8 mouse cellular contexts compared by ENCODE assay signal in genomic region chr19:8929224-8930088, GRCm38 (mm10). TPM values are rescaled to one million over a fixed set of nuclear protein-coding genes. Genes with fewer than 3 reads are reported as not detected.
DNase-seq lines count a peak whose midpoint lies in the region; ATAC-seq lines count a peak whose summit lies in the region.

Gene Rom1 (minus strand): TSS chr19:8929356.
Gene Eml3 (plus strand): TSS chr19:8929552.

- peak; percentile 72 for ATAC-seq in forebrain, embryonic 14.5 days

- H3K9ac ChIP-seq in forebrain, embryonic 14.5 days (ENCODE audit: low read length) = peak within 1 kb of the TSS; percentile 68

- H3K36me3 ChIP-seq in forebrain, embryonic 14.5 days (ENCODE audit: control insufficient read depth, insufficient read depth, low read length) = peaks cover 29% of the 10 kb centered on the region

- DNase-seq in Muller cell, postnatal 12 days (ENCODE audit: inconsistent ontology term) = peak; percentile 90
- peak; percentile 80 for DNase-seq in cerebellum, adult 11 months
- DNase-seq in forebrain, embryonic 14.5 days (ENCODE audit: low spot score) = peak; percentile 44
- peak; percentile 92 to 95 for DNase-seq in heart, postnatal 36 days
- peak; percentile 82 for DNase-seq in layer of hippocampus, adult 9-11 months
- peak; percentile 93 to 94 for DNase-seq in lung, postnatal 4 days
- peak; percentile 77 for DNase-seq in retina, embryonic 14.5 days (ENCODE audit: low spot score)
- DNase-seq in urinary bladder, postnatal 25 days (ENCODE audit: low spot score) = peak; percentile 84

- H3K4me2 ChIP-seq in forebrain, embryonic 14.5 days (ENCODE audit: low read length) = peak within 1 kb of the TSS; percentile 73

- no peaks in the 10 kb centered on the region for H3K9me3 ChIP-seq in forebrain, embryonic 14.5 days (replicated peaks; ENCODE audit: control insufficient read depth, low read length)

- under 1% methylated on average over 68 of the region's 74 CpGs for WGBS in forebrain, embryonic 14.5 days

- intact Hi-C loops in heart, postnatal 36 days (cut with DNase I) = loop anchor here (2.0 kb wide), 1 partner anchor 13 kb away; no protein-coding TSS in a partner anchor

- H3K4me1 ChIP-seq in forebrain, embryonic 14.5 days (ENCODE audit: control insufficient read depth, insufficient read depth, low read length) = no peaks in the 10 kb centered on the region; the same call in 1 of the 2 replicates

- no peaks in the 10 kb centered on the region for H3K27me3 ChIP-seq in forebrain, embryonic 14.5 days (replicated peaks; ENCODE audit: control insufficient read depth, insufficient read depth, low read length)

- H3K4me3 ChIP-seq in forebrain, embryonic 14.5 days (ENCODE audit: low read depth, low read length) = peak within 1 kb of the TSS; percentile 48

- H3K27ac ChIP-seq in forebrain, embryonic 14.5 days (ENCODE audit: low read depth, low read length) = no peak within 1 kb of the TSS

RNA-seq across cellular contexts. Expression of gene Rom1, which starts in this region (rescaled TPM):
- polyA plus RNA-seq in forebrain, embryonic 14.5 days (2014; fragmentation: Nextera tagmentation; extraction: Ambion mirVana) = 0.93 and 0.99 TPM in 2 replicates
- total RNA-seq in heart, postnatal 36 days (2021) = 10 to 100 TPM; 19.8 to 30.2 TPM

RNA-seq across cellular contexts. Expression of gene Eml3, which starts in this region (rescaled TPM):
- polyA plus RNA-seq in forebrain, embryonic 14.5 days (2014; fragmentation: Nextera tagmentation; extraction: Ambion mirVana) = 4.1 and 5.4 TPM in 2 replicates
- total RNA-seq in heart, postnatal 36 days (2021) = 10 to 100 TPM in 1 of 2 experiments, 1 to 10 TPM in 1; 9.5 to 11.0 TPM
